ENCODE assay signal across 8 mouse cellular contexts in genomic region chr4:123233492-123234084, GRCm38 (mm10). TPM values are rescaled to one million over a fixed set of nuclear protein-coding genes. Genes with fewer than 3 reads are reported as not detected.
DNase-seq lines count a peak whose midpoint lies in the region; ATAC-seq and TF ChIP-seq lines count a peak whose summit lies in the region.

Gene Heyl (plus strand): TSS chr4:123233556.

- peaks cover 6% of the 10 kb centered on the region; the same call in 1 of the 2 replicates for H3K4me1 ChIP-seq in forebrain, embryonic 11.5 days (replicated peaks; ENCODE audit: control insufficient read depth, insufficient read depth, low read length)
- H3K4me1 ChIP-seq in stomach, postnatal 0 days (replicated peaks; ENCODE audit: control insufficient read depth, insufficient read depth), result no peaks in the 10 kb centered on the region

- ATAC-seq in CD4-positive, CD25-positive, alpha-beta regulatory T cell, adult 4 months, result no peak
- peak; percentile 76 for ATAC-seq in forebrain, embryonic 11.5 days (replicated peaks; ENCODE audit: low FRiP score)
- ATAC-seq in megakaryocyte progenitor cell, adult 5-6 weeks (replicated peaks; ENCODE audit: poor library complexity), result peak; percentile 42
- ATAC-seq in stomach, postnatal 0 days (ENCODE audit: low FRiP score, low TSS enrichment), result peak; percentile 71

- no peak for TF ChIP-seq CTCF in stomach, postnatal 0 days (IDR thresholded peaks at IDR 0.05; ENCODE audit: low read depth)

- no peak within 1 kb of the TSS for H3K27ac ChIP-seq in forebrain, embryonic 11.5 days (ENCODE audit: low read depth, low read length)
- H3K27ac ChIP-seq in stomach, postnatal 0 days (replicated peaks), result 0 out of 2 replicates have a peak within 1 kb of the TSS, but pooled peaks have one; percentile 18

- no peaks in the 10 kb centered on the region for H3K36me3 ChIP-seq in forebrain, embryonic 11.5 days (ENCODE audit: control insufficient read depth, insufficient read depth, low read length)
- H3K36me3 ChIP-seq in stomach, postnatal 0 days (ENCODE audit: control insufficient read depth, insufficient read depth, low read length), result no peaks in the 10 kb centered on the region

- H3K9ac ChIP-seq in forebrain, embryonic 11.5 days (ENCODE audit: low read length), result peak within 1 kb of the TSS; percentile 42
- H3K9ac ChIP-seq in stomach, postnatal 0 days (ENCODE audit: low read length), result peak within 1 kb of the TSS; percentile 54

- peak within 1 kb of the TSS; percentile 89 for H3K4me2 ChIP-seq in forebrain, embryonic 11.5 days (ENCODE audit: low read depth, low read length, severe bottlenecking)
- peak within 1 kb of the TSS; percentile 77 for H3K4me2 ChIP-seq in stomach, postnatal 0 days (replicated peaks; ENCODE audit: low read depth)

- DNase-seq in CD4-positive, CD25-positive, alpha-beta regulatory T cell, adult 2 months (ENCODE audit: low read depth, low spot score), result peak; percentile 25
- peak; percentile 77 for DNase-seq in forebrain, embryonic 11.5 days (ENCODE audit: low spot score)
- DNase-seq in heart, postnatal 14 days, result peak; percentile 82 to 83
- peak; percentile 61 to 89 for DNase-seq in kidney, postnatal 25 days
- DNase-seq in stomach, postnatal 0 days (ENCODE audit: low spot score), result peak; percentile 75
- no peak for DNase-seq in left cerebral cortex, postnatal 4 days

- H3K27me3 ChIP-seq in forebrain, embryonic 11.5 days (ENCODE audit: control insufficient read depth, insufficient read depth, low read length), result peaks cover 17% of the 10 kb centered on the region
- H3K27me3 ChIP-seq in stomach, postnatal 0 days (ENCODE audit: control insufficient read depth, insufficient read depth, low read length), result no peaks in the 10 kb centered on the region

- H3K9me3 ChIP-seq in forebrain, embryonic 11.5 days (ENCODE audit: control insufficient read depth, low read length), result no peaks in the 10 kb centered on the region
- H3K9me3 ChIP-seq in stomach, postnatal 0 days (ENCODE audit: control insufficient read depth, low read length), result no peaks in the 10 kb centered on the region

- intact Hi-C loops in heart, postnatal 14 days (cut with DNase I), result no loop called here
- intact Hi-C loops in left cerebral cortex, postnatal 4 days (cut with DNase I), result no loop called here

- H3K4me3 ChIP-seq in forebrain, embryonic 11.5 days (ENCODE audit: low read depth, low read length), result peak within 1 kb of the TSS; percentile 36
- peak within 1 kb of the TSS; percentile 43 for H3K4me3 ChIP-seq in stomach, postnatal 0 days (ENCODE audit: low read depth, low read length)

- TF ChIP-seq EP300 in stomach, postnatal 0 days (optimal IDR thresholded peaks at IDR 0.05), result no peak

- 2% methylated on average over 52 of the region's 52 CpGs for WGBS in forebrain, embryonic 11.5 days
- 3% methylated on average over 45 of the region's 52 CpGs for WGBS in stomach, postnatal 0 days

RNA-seq across cellular contexts. Expression of gene Heyl, which starts in this region (rescaled TPM):
- not detected for polyA plus RNA-seq in CD4-positive, CD25-positive, alpha-beta regulatory T cell, adult 4 months (2017; shearing (Covaris generic))
- 7.1 and 7.9 TPM in 2 replicates for polyA plus RNA-seq in forebrain, embryonic 11.5 days (2014; fragmentation: Nextera tagmentation; extraction: Ambion mirVana)
- total RNA-seq in heart, postnatal 14 days (2021), result 10 to 100 TPM; 21.4 to 21.6 TPM
- total RNA-seq in megakaryocyte progenitor cell, adult 5-6 weeks (2015), result not detected in 2 replicates
- total RNA-seq in megakaryocyte progenitor cell, adult 5-6 weeks (2017), result not detected in 2 replicates
- 4.9 and 6.0 TPM in 2 replicates for polyA plus RNA-seq in stomach, postnatal 0 days (2015; fragmentation: Nextera tagmentation; extraction: Ambion mirVana)
- total RNA-seq in left cerebral cortex, postnatal 4 days (2021), result 1 to 10 TPM; 5.9 to 6.6 TPM

Comparison
In these comparisons a context has a peak if more than half of its experiments do, and no peak if none do; other contexts are left out.
1. RNA of gene Heyl (total RNA-seq): 21.4 to 21.6 TPM in heart, postnatal 14 days and 5.9 to 6.6 TPM in left cerebral cortex, postnatal 4 days; not detected in megakaryocyte progenitor cell, adult 5-6 weeks; every median in the first group is over 4 times any median in the second.
2. Peak in ATAC-seq in megakaryocyte progenitor cell, adult 5-6 weeks; RNA of the gene not detected or under 1 TPM.